Mouse (Mus musculus) midbrain, embryonic 11.5 days (tissue): ENCODE data around the gene Gm20547. TPM values are rescaled to one million over a fixed set of nuclear protein-coding genes. Genes with fewer than 3 reads are reported as not detected.

ENCODE experiments used
- ATAC-seq: fragments of 200-750 bp; cut with Nextera tagmentation; 2 replicates; pipeline ENCODE4 v1.8.0; 2017; ENCODE audit warnings: moderate TSS enrichment, moderate library complexity; ENCODE audit not compliant: low FRiP score
- DNase-seq: peaks from one replicate; pipeline ENCODE4 v3.0.0; 2015; ENCODE audit warnings: low spot score; ENCODE audit errors: missing footprints
- H3K27ac ChIP-seq: fragments of 300-500 bp; sonication (generic); 2 replicates; pipeline ENCODE4 v1.5.1; 2014; ENCODE audit warnings: low read depth, low read length
- H3K27me3 ChIP-seq: fragments of 300-500 bp; sonication (generic); 2 replicates; pipeline ENCODE4 v1.6.1; 2014; ENCODE audit warnings: mild to moderate bottlenecking, low read length, moderate library complexity, mixed read lengths; ENCODE audit not compliant: control insufficient read depth, insufficient read depth
- H3K36me3 ChIP-seq: fragments of 300-500 bp; sonication (generic); 2 replicates; pipeline ENCODE4 v1.6.1; 2014; ENCODE audit warnings: mild to moderate bottlenecking, low read length, moderate library complexity, mixed read lengths; ENCODE audit not compliant: control insufficient read depth, insufficient read depth
- H3K4me1 ChIP-seq: fragments of 300-500 bp; sonication (generic); 2 replicates; pipeline ENCODE4 v1.6.1; 2014; ENCODE audit warnings: low read length; ENCODE audit not compliant: control insufficient read depth, insufficient read depth
- H3K4me2 ChIP-seq: fragments of 300-500 bp; sonication (generic); 2 replicates; pipeline ENCODE4 v1.6.1; 2014; ENCODE audit warnings: mild to moderate bottlenecking, moderate library complexity
- H3K4me3 ChIP-seq: fragments of 300-500 bp; sonication (generic); 2 replicates; pipeline ENCODE4 v1.5.1; 2014; ENCODE audit warnings: low read depth, low read length
- H3K9ac ChIP-seq: fragments of 300-500 bp; sonication (generic); 2 replicates; pipeline ENCODE4 v1.6.1; 2014; ENCODE audit warnings: low read length
- H3K9me3 ChIP-seq: fragments of 300-500 bp; sonication (generic); 2 replicates; pipeline ENCODE4 v1.6.1; 2016; ENCODE audit warnings: low read length; ENCODE audit not compliant: control insufficient read depth
- WGBS: fragments of 180-500 bp; shearing (Covaris S2); extraction: QIAGEN DNeasy Blood & Tissue Kit; methylation state at CpG from one replicate; pipeline ENCODE4 v1.1.7; 2014; 5-methylcytosine and 5-hydroxymethylcytosine counted together
- polyA plus RNA-seq: library from polyadenylated mRNA; unstranded; fragments of >200 nt; fragmentation: Nextera tagmentation; extraction: Ambion mirVana; gene quantifications from 2 replicates; pipeline ENCODE4 v1.2.1, GENCODE M21; 2014

Gene Gm20547
- polyA plus RNA-seq, 1 experiment from 2014 or later = 0.05 TPM

DNA sequence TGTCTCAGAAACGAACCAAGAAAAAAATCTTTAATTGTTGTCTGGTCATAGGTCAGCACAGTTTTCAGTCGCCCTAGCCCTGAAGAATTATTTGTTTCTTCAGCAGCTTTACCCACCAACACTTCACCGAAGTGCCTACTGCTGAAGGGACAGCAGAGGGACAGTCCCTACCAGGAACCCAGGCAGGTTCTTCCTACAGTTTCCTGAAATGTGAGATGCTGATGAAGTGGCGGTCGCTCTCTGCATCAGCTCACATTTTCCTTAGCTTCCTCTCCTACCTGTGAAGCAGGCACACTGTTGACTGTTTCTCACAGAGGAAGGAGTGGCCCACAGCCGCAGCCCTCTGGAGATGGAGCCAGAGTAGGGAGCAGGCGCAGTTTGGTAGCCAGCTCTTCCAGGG is 15.9 kb downstream of the Gm20547 start:
- H3K27ac ChIP-seq = no peak overlapping the region
- no peak overlapping the region for H3K4me3 ChIP-seq
- WGBS = 70% methylated on average over 7 of the region's 7 CpGs
- H3K9ac ChIP-seq = no peak overlapping the region
- DNase-seq = peak; percentile 64
- H3K4me1 ChIP-seq = no peaks in the 10 kb centered on the region
- no peaks in the 10 kb centered on the region for H3K36me3 ChIP-seq
- no peaks in the 10 kb centered on the region for H3K9me3 ChIP-seq
- no peak overlapping the region for H3K4me2 ChIP-seq
- no peaks in the 10 kb centered on the region for H3K27me3 ChIP-seq
- no peak for ATAC-seq

DNA sequence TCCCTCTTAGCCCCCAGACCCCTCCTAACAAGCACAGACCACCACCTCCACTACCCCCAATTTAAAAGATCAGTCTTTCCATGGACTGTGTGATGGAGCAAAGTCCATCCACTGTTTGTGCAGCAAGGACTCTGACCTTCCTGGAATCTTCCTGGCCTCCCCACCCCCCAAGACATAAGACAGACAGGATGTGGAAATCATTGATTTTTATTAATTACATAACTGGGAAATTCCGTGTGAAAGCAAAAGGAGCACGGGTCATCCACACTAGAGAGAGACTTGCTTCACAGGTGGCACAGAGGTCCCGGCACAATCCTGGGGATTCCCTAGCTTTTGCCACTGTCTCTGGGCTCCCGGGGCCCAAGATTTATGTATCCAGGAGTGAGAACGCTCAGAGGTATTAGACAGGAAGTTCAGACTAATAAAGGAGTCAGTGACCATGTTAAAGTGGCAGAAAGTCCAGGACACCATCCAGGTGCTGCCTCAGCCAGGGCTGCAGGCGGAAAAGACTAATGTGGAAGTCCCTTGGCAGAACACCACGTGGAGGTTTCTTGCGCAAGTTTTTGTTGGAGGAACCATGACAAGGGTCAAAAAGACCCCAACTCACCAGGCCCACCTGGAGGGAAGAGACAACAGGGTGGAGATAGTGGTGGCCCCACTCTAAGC is 19.3 kb downstream of the Gm20547 start, which contains the start of gene Cfb:
TSS of gene Cfb (minus strand) at position 103 of the 666 bp plus-strand sequence.
- Histone ChIP-seq H3K4me3 (no peak within 1 kb of the TSS), H3K27me3 (no peaks in the 10 kb centered on the region), H3K4me2 (no peak within 1 kb of the TSS), H3K36me3 (no peaks in the 10 kb centered on the region), H3K9me3 (no peaks in the 10 kb centered on the region), H3K9ac (no peak within 1 kb of the TSS), H3K27ac (no peak within 1 kb of the TSS), H3K4me1 (no peaks in the 10 kb centered on the region)
- WGBS = 72% methylated on average over 8 of the region's 8 CpGs
- DNase-seq (peak; percentile 12), ATAC-seq (no peak)

- Histone ChIP-seq H3K27ac (no peak overlapping the region), H3K9me3 (no peaks in the 10 kb centered on the region), H3K4me3 (no peak overlapping the region), H3K4me1 (no peaks in the 10 kb centered on the region), H3K27me3 (no peaks in the 10 kb centered on the region), H3K4me2 (no peak overlapping the region), H3K9ac (no peak overlapping the region), H3K36me3 (no peaks in the 10 kb centered on the region)
- DNase-seq (peak; percentile 77), ATAC-seq (no peak)
- WGBS = 74% methylated on average over 13 of the region's 13 CpGs
Observed at GRCm38 (mm10) chr17:34861704-34862415, 20.0 kb downstream of the Gm20547 start.

- DNase-seq (peak; percentile 39), ATAC-seq (no peak)
- Histone ChIP-seq H3K9me3 (no peaks in the 10 kb centered on the region), H3K27me3 (no peaks in the 10 kb centered on the region), H3K4me1 (no peaks in the 10 kb centered on the region), H3K9ac (no peak overlapping the region), H3K36me3 (no peaks in the 10 kb centered on the region), H3K4me3 (no peak overlapping the region), H3K4me2 (no peak overlapping the region), H3K27ac (no peak overlapping the region)
- 91% methylated on average over 9 of the region's 9 CpGs for WGBS
Observed at GRCm38 (mm10) chr17:34860514-34860913, 21.3 kb downstream of the Gm20547 start.

- DNase-seq (peak; percentile 31), ATAC-seq (no peak)
- H3K9ac ChIP-seq = no peak overlapping the region
- no peaks in the 10 kb centered on the region for H3K9me3 ChIP-seq
- no peaks in the 10 kb centered on the region for H3K4me1 ChIP-seq
- H3K27ac ChIP-seq = no peak overlapping the region
- peaks cover 2% of the 10 kb centered on the region; the same call in 1 of the 2 replicates for H3K36me3 ChIP-seq
- H3K4me3 ChIP-seq = no peak overlapping the region
- H3K4me2 ChIP-seq = no peak overlapping the region
- H3K27me3 ChIP-seq = no peaks in the 10 kb centered on the region
- WGBS = 80% methylated on average over 4 of the region's 4 CpGs
Observed at GRCm38 (mm10) chr17:34858670-34859069, 23.2 kb downstream of the Gm20547 start.

- H3K4me3 ChIP-seq = no peak overlapping the region
- ATAC-seq (peak; percentile 32; the same call in 1 of the 2 replicates), DNase-seq (peak; percentile 91)
- H3K9ac ChIP-seq = no peak overlapping the region
- 45% methylated on average over 3 of the region's 3 CpGs for WGBS
- H3K27ac ChIP-seq = no peak overlapping the region
- H3K27me3 ChIP-seq = no peaks in the 10 kb centered on the region
- peaks cover 2% of the 10 kb centered on the region; the same call in 1 of the 2 replicates for H3K36me3 ChIP-seq
- peaks cover 8% of the 10 kb centered on the region for H3K4me1 ChIP-seq
- no peaks in the 10 kb centered on the region for H3K9me3 ChIP-seq
- H3K4me2 ChIP-seq = no peak overlapping the region
Observed at GRCm38 (mm10) chr17:34855825-34856224, 26.0 kb downstream of the Gm20547 start.

- H3K36me3 ChIP-seq = peaks cover 2% of the 10 kb centered on the region; the same call in 1 of the 2 replicates
- no peaks in the 10 kb centered on the region for H3K27me3 ChIP-seq
- H3K27ac ChIP-seq = no peak overlapping the region
- no peaks in the 10 kb centered on the region for H3K9me3 ChIP-seq
- 83% methylated on average over 3 of the region's 3 CpGs for WGBS
- no peak overlapping the region for H3K4me2 ChIP-seq
- peaks cover 10% of the 10 kb centered on the region for H3K4me1 ChIP-seq
- no peak for ATAC-seq
- H3K4me3 ChIP-seq = no peak overlapping the region
- H3K9ac ChIP-seq = no peak overlapping the region
- peak; percentile 79 for DNase-seq
Observed at GRCm38 (mm10) chr17:34854761-34855160, 27.1 kb downstream of the Gm20547 start.

DNA sequence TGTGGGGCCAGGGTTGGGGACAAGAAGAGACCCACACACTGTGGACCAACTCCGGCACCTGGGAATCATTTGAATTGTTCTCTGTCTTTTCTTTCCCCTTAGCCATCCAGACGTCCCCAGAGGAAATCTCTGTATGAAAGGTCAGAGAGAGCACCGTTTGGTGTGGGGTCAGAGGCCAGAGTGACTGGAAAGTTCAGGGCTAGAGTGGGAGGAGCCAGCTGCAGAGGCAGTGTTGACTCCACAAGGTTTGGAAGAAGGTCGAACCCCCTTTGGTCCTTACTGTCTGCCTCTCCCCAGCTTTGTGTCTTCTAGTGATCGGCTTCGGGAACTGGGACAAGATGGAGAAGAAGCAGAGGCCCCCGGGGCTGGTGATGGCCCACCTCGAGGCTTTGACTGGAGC is 28.3 kb downstream of the Gm20547 start:
- ATAC-seq (no peak), DNase-seq (no peak)
- H3K9ac ChIP-seq = no peak overlapping the region
- no peak overlapping the region for H3K4me2 ChIP-seq
- H3K4me1 ChIP-seq = peaks cover 14% of the 10 kb centered on the region
- no peaks in the 10 kb centered on the region for H3K27me3 ChIP-seq
- peaks cover 2% of the 10 kb centered on the region; the same call in 1 of the 2 replicates for H3K36me3 ChIP-seq
- 80% methylated on average over 8 of the region's 8 CpGs for WGBS
- no peaks in the 10 kb centered on the region for H3K9me3 ChIP-seq
- H3K4me3 ChIP-seq = no peak overlapping the region
- no peak overlapping the region for H3K27ac ChIP-seq

DNA sequence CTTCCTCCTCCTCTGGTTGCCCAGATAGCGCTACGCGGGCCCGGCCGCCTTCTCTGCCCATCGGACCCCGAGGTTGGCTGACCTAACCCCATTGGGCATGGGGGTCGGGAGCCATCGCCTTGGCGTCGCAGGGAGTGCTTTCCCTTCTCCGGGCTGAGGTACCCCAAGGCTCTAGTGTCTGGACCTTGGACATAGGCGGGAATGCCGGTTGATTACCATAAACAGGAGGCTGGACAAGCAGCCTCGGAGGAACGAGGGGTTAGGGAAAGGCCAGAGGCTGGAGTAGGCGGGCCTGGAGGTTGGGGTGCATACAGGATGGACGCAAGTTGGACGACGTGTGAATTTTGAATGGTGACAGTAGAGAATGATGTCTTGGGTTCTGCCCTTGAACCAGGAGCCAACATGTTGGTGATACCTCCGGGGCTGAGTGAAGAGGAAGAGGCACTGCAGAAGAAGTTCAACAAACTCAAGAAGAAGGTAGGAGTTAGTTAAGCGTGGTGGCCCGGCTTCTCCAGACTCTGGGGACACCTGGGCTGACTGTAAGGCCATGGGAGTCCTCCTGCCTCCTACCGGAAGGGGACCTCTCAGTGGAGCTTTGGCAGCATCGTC is 31.2 kb downstream of the Gm20547 start:
- no peak; the same call in 1 of the 2 replicates for ATAC-seq
- Histone ChIP-seq H3K27me3 (no peaks in the 10 kb centered on the region), H3K4me3 (peak overlapping the region; percentile 72), H3K27ac (no peak overlapping the region), H3K9ac (peak overlapping the region; percentile 84), H3K36me3 (peaks cover 9% of the 10 kb centered on the region; the same call in 1 of the 2 replicates), H3K4me1 (peaks cover 14% of the 10 kb centered on the region), H3K9me3 (no peaks in the 10 kb centered on the region), H3K4me2 (peak overlapping the region; percentile 86)
- WGBS = under 1% methylated on average over 25 of the region's 25 CpGs
- DNase-seq = no peak
